ENCODE assay signal across 8 mouse cellular contexts in the genomic region with DNA sequence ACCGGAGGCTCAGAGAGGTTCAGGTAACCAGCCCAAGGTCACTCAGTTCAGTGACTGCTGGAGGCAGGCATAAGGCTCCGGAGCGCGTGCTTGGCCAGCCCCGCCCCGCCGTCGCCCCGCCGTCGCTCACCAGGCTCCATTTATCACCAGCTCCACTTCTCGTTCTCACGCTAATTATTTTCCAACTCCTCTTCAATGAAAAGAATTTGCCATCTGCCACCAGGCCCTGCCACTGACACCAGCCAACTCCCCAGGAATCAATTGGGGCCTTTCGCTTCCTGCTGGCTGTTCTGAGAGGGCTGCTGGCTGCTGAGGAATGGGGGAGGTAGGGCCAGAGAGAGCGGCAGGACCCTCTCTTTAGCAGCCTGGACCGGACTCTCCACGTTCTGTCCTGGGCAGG. TPM values are rescaled to one million over a fixed set of nuclear protein-coding genes. Genes with fewer than 3 reads are reported as not detected.
A peak's percentile ranks its signal among the peaks of the same experiment; 100 is the strongest.
DNase-seq lines count a peak whose midpoint lies in the region; ATAC-seq and TF ChIP-seq lines count a peak whose summit lies in the region.

No protein-coding gene starts in this region.

- DNase-seq in lung, postnatal 4 days: no peak
- peak; percentile 81 for DNase-seq in embryo, embryonic 10 days (ENCODE audit: low spot score)
- no peak for DNase-seq in liver, postnatal 0 days
- no peak for DNase-seq in adrenal gland, postnatal 14 days
- DNase-seq in left cerebral cortex, postnatal 14 days (ENCODE audit: low spot score in 2 of 2): no peak

- intact Hi-C loops in left cerebral cortex, postnatal 14 days (cut with DNase I): no loop called here

- H3K4me3 ChIP-seq in lung, embryonic 15.5 days: no peak overlapping the region
- peak overlapping the region; percentile 36 for H3K4me3 ChIP-seq in intestine, embryonic 16.5 days (ENCODE audit: low read length)
- H3K4me3 ChIP-seq in liver, postnatal 0 days (ENCODE audit: low read depth, low read length): no peak overlapping the region

- peak overlapping the region; percentile 90 for H3K27ac ChIP-seq in lung, embryonic 15.5 days
- H3K27ac ChIP-seq in intestine, embryonic 16.5 days (ENCODE audit: low read length): peak overlapping the region; percentile 99
- H3K27ac ChIP-seq in liver, postnatal 0 days (ENCODE audit: low read depth): 0 out of 2 replicates have a peak overlapping the region, but pooled peaks have one; percentile 16

- H3K27me3 ChIP-seq in lung, embryonic 15.5 days: no peaks in the 10 kb centered on the region
- no peaks in the 10 kb centered on the region for H3K27me3 ChIP-seq in intestine, embryonic 16.5 days (replicated peaks; ENCODE audit: control insufficient read depth, insufficient read depth, low read length)
- no peaks in the 10 kb centered on the region for H3K27me3 ChIP-seq in liver, postnatal 0 days (ENCODE audit: insufficient read depth, low read length)

- H3K4me1 ChIP-seq in lung, embryonic 15.5 days: peaks cover 68% of the 10 kb centered on the region
- peaks cover 53% of the 10 kb centered on the region for H3K4me1 ChIP-seq in intestine, embryonic 16.5 days (ENCODE audit: control insufficient read depth, insufficient read depth, low read length)
- H3K4me1 ChIP-seq in liver, postnatal 0 days (ENCODE audit: insufficient read depth): peaks cover 21% of the 10 kb centered on the region

- no peak for TF ChIP-seq EP300 in liver, postnatal 0 days (IDR thresholded peaks at IDR 0.05; ENCODE audit: low read depth)

- H3K9me3 ChIP-seq in lung, embryonic 15.5 days: no peaks in the 10 kb centered on the region
- H3K9me3 ChIP-seq in intestine, embryonic 16.5 days (ENCODE audit: control insufficient read depth, low read length): no peaks in the 10 kb centered on the region
- no peaks in the 10 kb centered on the region for H3K9me3 ChIP-seq in liver, postnatal 0 days (ENCODE audit: low read length)

- H3K4me2 ChIP-seq in lung, embryonic 15.5 days: peak overlapping the region; percentile 28
- peak overlapping the region; percentile 56 for H3K4me2 ChIP-seq in intestine, embryonic 16.5 days (ENCODE audit: low read depth, low read length)
- H3K4me2 ChIP-seq in liver, postnatal 0 days (ENCODE audit: low read depth, low read length): peak overlapping the region; percentile 33

- H3K36me3 ChIP-seq in lung, embryonic 15.5 days: no peaks in the 10 kb centered on the region
- no peaks in the 10 kb centered on the region for H3K36me3 ChIP-seq in intestine, embryonic 16.5 days (ENCODE audit: control insufficient read depth, insufficient read depth, low read length)
- no peaks in the 10 kb centered on the region for H3K36me3 ChIP-seq in liver, postnatal 0 days (replicated peaks; ENCODE audit: insufficient read depth, low read length)

- peak; percentile 21; the same call in 1 of the 2 replicates for ATAC-seq in lung, embryonic 15.5 days (ENCODE audit: borderline replicate concordance, extremely low read depth, low FRiP score, low TSS enrichment)
- peak; percentile 63 for ATAC-seq in intestine, embryonic 16.5 days
- no peak for ATAC-seq in liver, postnatal 0 days
- ATAC-seq in activated CD4-positive, CD25-positive, alpha-beta regulatory T cell, adult 4 months: no peak

- TF ChIP-seq CTCF in liver, postnatal 0 days (IDR thresholded peaks at IDR 0.05; ENCODE audit: low read depth): no peak

- WGBS in lung, embryonic 15.5 days: 9% methylated on average over 17 of the region's 17 CpGs
- WGBS in intestine, embryonic 16.5 days: 18% methylated on average over 17 of the region's 17 CpGs
- WGBS in liver, postnatal 0 days (ENCODE audit: insufficient replicate concordance): 10% methylated on average over 17 of the region's 17 CpGs

- no peak overlapping the region for H3K9ac ChIP-seq in lung, embryonic 15.5 days
- peak overlapping the region; percentile 70 for H3K9ac ChIP-seq in intestine, embryonic 16.5 days (ENCODE audit: low read depth, low read length)
- 0 out of 2 replicates have a peak overlapping the region, but pooled peaks have one; percentile 6 for H3K9ac ChIP-seq in liver, postnatal 0 days (replicated peaks)

RNA-seq across cellular contexts. Expression of a gene that starts 27.3 kb away (rescaled TPM):
- polyA plus RNA-seq in lung, embryonic 15.5 days (2015; fragmentation: Nextera tagmentation; extraction: Ambion mirVana): 3.1 and 3.2 TPM in 2 replicates
- polyA plus RNA-seq in intestine, embryonic 16.5 days (2015; fragmentation: Nextera tagmentation; extraction: Ambion mirVana): 2.6 and 3.2 TPM in 2 replicates
- 0.21 and 0.28 TPM in 2 replicates for polyA plus RNA-seq in liver, postnatal 0 days (2015; fragmentation: Nextera tagmentation; extraction: Ambion mirVana)
- total RNA-seq in adrenal gland, postnatal 14 days (2021): 5.5 and 7.4 TPM in 2 replicates
- under 1 TPM in 1 of 2 experiments, not detected in 1; 0.20 TPM for polyA plus RNA-seq in activated CD4-positive, CD25-positive, alpha-beta regulatory T cell, adult 4 months (2017; shearing (Covaris generic))
- total RNA-seq in left cerebral cortex, postnatal 14 days (2021): 10 to 100 TPM; 84.2 to 85.4 TPM

RNA-seq across cellular contexts. Expression of a gene that starts 36.8 kb away (rescaled TPM):
- 5.6 and 6.5 TPM in 2 replicates for polyA plus RNA-seq in lung, embryonic 15.5 days (2015; fragmentation: Nextera tagmentation; extraction: Ambion mirVana)
- polyA plus RNA-seq in intestine, embryonic 16.5 days (2015; fragmentation: Nextera tagmentation; extraction: Ambion mirVana): 9.9 and 10.1 TPM in 2 replicates
- polyA plus RNA-seq in liver, postnatal 0 days (2015; fragmentation: Nextera tagmentation; extraction: Ambion mirVana): 2.1 and 2.5 TPM in 2 replicates
- 2.6 and 4.7 TPM in 2 replicates for total RNA-seq in adrenal gland, postnatal 14 days (2021)
- polyA plus RNA-seq in activated CD4-positive, CD25-positive, alpha-beta regulatory T cell, adult 4 months (2017; shearing (Covaris generic)): under 1 TPM in 1 of 2 experiments, not detected in 1; 0.09 TPM
- 10 to 100 TPM in 1 of 2 experiments, 1 to 10 TPM in 1; 9.9 to 16.0 TPM for total RNA-seq in left cerebral cortex, postnatal 14 days (2021)

Comparison
In these comparisons a context has a peak if more than half of its experiments do, and no peak if none do; other contexts are left out.
1. ATAC-seq: peak in lung, embryonic 15.5 days (single experiment) and intestine, embryonic 16.5 days (single experiment); none in liver, postnatal 0 days (single experiment) and activated CD4-positive, CD25-positive, alpha-beta regulatory T cell, adult 4 months (single experiment).
2. H3K27ac ChIP-seq: peak in every context shown above with its lines; median percentile 99 in intestine, embryonic 16.5 days; 90 in lung, embryonic 15.5 days; 16 in liver, postnatal 0 days.
3. Peak in every context shown above with its lines, with median percentiles within 50 percentile points of each other: H3K4me2 ChIP-seq.